Mouse (Mus musculus) forebrain, postnatal 0 days (tissue): ENCODE measurements around the gene Commd7. TPM values are rescaled to one million over a fixed set of nuclear protein-coding genes. Genes with fewer than 3 reads are reported as not detected.

ENCODE experiments used
- ATAC-seq: fragments of 200-750 bp; cut with Nextera tagmentation; 2 replicates; pipeline ENCODE4 v1.8.0; 2017; ENCODE audit warnings: mild to moderate bottlenecking, moderate library complexity
- DNase-seq: peaks from one replicate; pipeline ENCODE4 v3.0.0-alpha.2; 2015
- H3K27ac ChIP-seq: fragments of 300-500 bp; sonication (generic); 2 replicates; pipeline ENCODE4 v1.5.1; 2014; ENCODE audit warnings: low read depth, mild to moderate bottlenecking, antibody characterized with exemption, low read length, moderate library complexity, mixed read lengths
- H3K27me3 ChIP-seq: fragments of 300-500 bp; sonication (generic); 2 replicates; pipeline ENCODE4 v1.6.1; 2014; ENCODE audit warnings: mild to moderate bottlenecking, low read length, mixed read lengths; ENCODE audit not compliant: insufficient read depth
- H3K36me3 ChIP-seq: fragments of 300-500 bp; sonication (generic); 2 replicates; pipeline ENCODE4 v1.6.1; 2014; ENCODE audit warnings: mild to moderate bottlenecking, moderate library complexity; ENCODE audit not compliant: insufficient read depth
- H3K4me1 ChIP-seq: fragments of 300-500 bp; sonication (generic); 2 replicates; pipeline ENCODE4 v1.6.1; 2014; ENCODE audit warnings: antibody characterized with exemption; ENCODE audit not compliant: insufficient read depth
- H3K4me2 ChIP-seq: fragments of 300-500 bp; sonication (generic); 2 replicates; pipeline ENCODE4 v1.6.1; 2014; ENCODE audit warnings: low read depth, mild to moderate bottlenecking, moderate library complexity
- H3K4me3 ChIP-seq: fragments of 300-500 bp; sonication (generic); 2 replicates; pipeline ENCODE4 v1.5.1; 2014; ENCODE audit warnings: low read depth, low read length, mixed read lengths
- H3K9ac ChIP-seq: fragments of 300-500 bp; sonication (generic); 2 replicates; pipeline ENCODE4 v1.6.1; 2014; ENCODE audit warnings: mild to moderate bottlenecking
- H3K9me3 ChIP-seq: fragments of 300-500 bp; sonication (generic); 2 replicates; pipeline ENCODE4 v1.6.1; 2016; ENCODE audit warnings: low read length
- CTCF ChIP-seq: sonication (generic); IDR thresholded peaks from 2 replicates; pipeline ENCODE4 v1.5.1; 2016; ENCODE audit warnings: antibody characterized with exemption, control low read depth, low read depth
- WGBS: fragments of 180-500 bp; shearing (Covaris S2); extraction: QIAGEN DNeasy Blood & Tissue Kit; methylation state at CpG from one replicate; pipeline ENCODE4 v1.1.7; 2014; 5-methylcytosine and 5-hydroxymethylcytosine counted together
- polyA plus RNA-seq: library from polyadenylated mRNA; unstranded; fragments of >200 nt; fragmentation: Nextera tagmentation; extraction: Ambion mirVana; gene quantifications from 2 replicates; pipeline ENCODE4 v1.2.1, GENCODE M21; 2015
- total RNA-seq: library from RNA; depleted of rRNA; stranded (reverse); fragments of >200 nt; gene quantifications from 2 replicates; pipeline ENCODE4 v1.2.3, GENCODE M21; 2014

Gene Commd7
- total and polyA plus RNA-seq, 2 experiments from 2014 or later = 46.4 to 116 TPM

DNA sequence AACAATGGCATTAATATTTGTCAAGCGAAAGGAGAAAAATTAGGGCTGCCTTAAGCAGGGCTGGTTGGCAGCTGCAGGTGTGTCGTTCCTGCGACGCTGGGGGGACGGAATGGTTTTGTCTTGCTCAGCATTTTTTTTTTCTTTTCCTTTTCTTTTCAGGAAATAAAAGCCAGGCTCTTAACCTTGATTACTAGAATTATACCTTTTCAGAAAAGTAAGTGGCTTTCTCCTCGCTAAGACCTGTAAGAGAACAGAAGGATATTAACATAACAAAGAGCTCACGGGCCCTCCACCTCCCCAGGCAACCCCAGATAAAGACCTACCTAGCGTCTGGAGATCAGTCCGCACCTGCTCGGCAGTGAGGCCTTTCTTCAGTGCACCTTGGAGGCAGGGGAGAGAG lies 10.1 kb downstream of the Commd7 start:
- Histone ChIP-seq H3K27me3 (no peaks in the 10 kb centered on the region), H3K4me3 (no peak overlapping the region), H3K9me3 (no peaks in the 10 kb centered on the region), H3K4me2 (no peak overlapping the region), H3K27ac (no peak overlapping the region), H3K4me1 (no peaks in the 10 kb centered on the region), H3K9ac (no peak overlapping the region), H3K36me3 (peaks cover 86% of the 10 kb centered on the region)
- ATAC-seq (peak; percentile 71; the same call in 1 of the 2 replicates), DNase-seq (no peak)
- WGBS = 33% methylated on average over 10 of the region's 10 CpGs
- TF ChIP-seq CTCF = no peak

- Histone ChIP-seq H3K9ac (no peak overlapping the region), H3K27ac (no peak overlapping the region), H3K4me1 (no peaks in the 10 kb centered on the region), H3K9me3 (no peaks in the 10 kb centered on the region), H3K4me2 (no peak overlapping the region), H3K36me3 (peaks cover 69% of the 10 kb centered on the region), H3K4me3 (no peak overlapping the region), H3K27me3 (no peaks in the 10 kb centered on the region)
- ATAC-seq = no peak
- 85% methylated on average over 10 of the region's 10 CpGs for WGBS
- no peak for DNase-seq
- TF ChIP-seq CTCF = no peak
Measured at GRCm38 (mm10) chr2:153618889-153619288, 13.7 kb downstream of the Commd7 start.

GRCm38 (mm10) chr2:153618439-153618838 lies 14.1 kb downstream of the Commd7 start:
- no peak for TF ChIP-seq CTCF
- Histone ChIP-seq H3K4me2 (no peak overlapping the region), H3K27me3 (no peaks in the 10 kb centered on the region), H3K27ac (no peak overlapping the region), H3K9ac (no peak overlapping the region), H3K9me3 (no peaks in the 10 kb centered on the region), H3K4me3 (no peak overlapping the region), H3K36me3 (peaks cover 65% of the 10 kb centered on the region), H3K4me1 (no peaks in the 10 kb centered on the region)
- ATAC-seq (no peak), DNase-seq (no peak)
- WGBS = 93% methylated on average over 6 of the region's 6 CpGs

DNA sequence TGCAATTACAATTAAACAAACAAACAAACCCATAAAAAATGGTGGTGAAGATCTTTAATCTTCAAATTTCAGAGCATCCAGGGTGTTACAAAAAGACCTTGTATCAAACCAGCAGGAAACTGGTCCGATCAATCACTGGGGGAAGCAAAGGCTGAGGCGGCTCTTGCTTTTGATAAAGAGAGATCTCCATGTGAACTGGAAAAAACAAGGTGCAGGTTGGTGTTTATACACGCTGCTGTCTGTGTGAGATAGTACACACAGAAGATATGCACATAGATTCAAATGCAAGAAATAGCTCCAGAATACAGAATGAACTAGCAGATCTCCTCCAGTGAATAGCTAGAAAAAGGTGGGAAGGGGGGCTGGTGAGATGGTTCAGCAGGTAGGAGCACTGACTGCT lies 15.7 kb downstream of the Commd7 start:
- no peak overlapping the region for H3K4me2 ChIP-seq
- no peaks in the 10 kb centered on the region for H3K9me3 ChIP-seq
- no peak for DNase-seq
- TF ChIP-seq CTCF = no peak
- H3K27ac ChIP-seq = no peak overlapping the region
- H3K27me3 ChIP-seq = no peaks in the 10 kb centered on the region
- H3K4me3 ChIP-seq = no peak overlapping the region
- 94% methylated on average over 3 of the region's 3 CpGs for WGBS
- no peak for ATAC-seq
- peaks cover 52% of the 10 kb centered on the region for H3K36me3 ChIP-seq
- no peak overlapping the region for H3K9ac ChIP-seq
- H3K4me1 ChIP-seq = no peaks in the 10 kb centered on the region

- H3K4me3 ChIP-seq = no peak overlapping the region
- ATAC-seq = no peak
- H3K27ac ChIP-seq = no peak overlapping the region
- no peak overlapping the region for H3K4me2 ChIP-seq
- WGBS = 27% methylated on average over 3 of the region's 3 CpGs
- H3K4me1 ChIP-seq = no peaks in the 10 kb centered on the region
- no peak for TF ChIP-seq CTCF
- peaks cover 11% of the 10 kb centered on the region; the same call in 1 of the 2 replicates for H3K36me3 ChIP-seq
- peak; percentile 22 for DNase-seq
- H3K27me3 ChIP-seq = no peaks in the 10 kb centered on the region
- H3K9ac ChIP-seq = no peak overlapping the region; the same call in 1 of the 2 replicates
- no peaks in the 10 kb centered on the region for H3K9me3 ChIP-seq
Measured at GRCm38 (mm10) chr2:153612594-153613281, 19.8 kb downstream of the Commd7 start.

GRCm38 (mm10) chr2:153611743-153612142 lies 20.8 kb downstream of the Commd7 start:
- Histone ChIP-seq H3K9ac (no peak overlapping the region), H3K27me3 (no peaks in the 10 kb centered on the region), H3K4me1 (no peaks in the 10 kb centered on the region), H3K4me2 (no peak overlapping the region), H3K4me3 (no peak overlapping the region), H3K27ac (0 out of 2 replicates have a peak overlapping the region, but pooled peaks have one; percentile 3), H3K9me3 (no peaks in the 10 kb centered on the region), H3K36me3 (peaks cover 1% of the 10 kb centered on the region; the same call in 1 of the 2 replicates)
- DNase-seq (no peak), ATAC-seq (no peak)
- WGBS = 95% methylated on average over 1 of the region's 1 CpGs
- no peak for TF ChIP-seq CTCF

DNA sequence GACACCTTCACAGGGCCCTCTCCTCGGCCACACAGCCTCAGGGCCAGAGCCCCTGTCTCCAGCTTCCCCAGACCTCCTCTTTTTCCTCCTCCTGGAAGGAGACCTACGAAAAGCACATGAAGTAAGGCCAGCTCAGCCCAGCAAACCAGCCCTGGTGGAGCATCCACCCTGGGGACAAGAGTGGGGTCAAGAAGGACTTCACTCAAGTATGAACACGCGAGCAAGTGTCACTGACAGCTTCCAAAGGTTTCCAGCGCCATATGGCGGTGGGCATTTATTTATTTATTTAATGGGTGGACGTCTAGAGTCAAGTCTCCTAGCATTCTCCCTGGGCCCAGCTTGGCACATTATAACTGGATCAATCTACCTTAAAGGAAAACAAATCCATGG lies 21.3 kb downstream of the Commd7 start:
- H3K9me3 ChIP-seq = no peaks in the 10 kb centered on the region
- H3K4me1 ChIP-seq = no peaks in the 10 kb centered on the region
- no peaks in the 10 kb centered on the region for H3K36me3 ChIP-seq
- no peaks in the 10 kb centered on the region for H3K27me3 ChIP-seq
- no peak overlapping the region for H3K4me2 ChIP-seq
- H3K27ac ChIP-seq = peak overlapping the region; percentile 82
- H3K9ac ChIP-seq = peak overlapping the region; percentile 18
- DNase-seq (no peak), ATAC-seq (no peak; the same call in 1 of the 2 replicates)
- 69% methylated on average over 7 of the region's 7 CpGs for WGBS
- no peak overlapping the region for H3K4me3 ChIP-seq
- TF ChIP-seq CTCF = no peak
